Mouse (Mus musculus) gastrocnemius, adult 8-10 months (tissue): ENCODE data around the gene Ren1. TPM values are rescaled to one million over a fixed set of nuclear protein-coding genes. Genes with fewer than 3 reads are reported as not detected.

Source experiments
- DNase-seq, 2 experiments: peaks; one replicate each; pipeline ENCODE4 v3.0.0; 2022; ENCODE audit warnings: low spot score in 2 of 2
- total RNA-seq, 4 experiments: library from RNA; stranded (reverse); gene quantifications; 2 replicates each; pipeline ENCODE4 v1.2.4; 2022

Gene Ren1
- total RNA-seq, 4 experiments from 2014 or later: not detected

DNA sequence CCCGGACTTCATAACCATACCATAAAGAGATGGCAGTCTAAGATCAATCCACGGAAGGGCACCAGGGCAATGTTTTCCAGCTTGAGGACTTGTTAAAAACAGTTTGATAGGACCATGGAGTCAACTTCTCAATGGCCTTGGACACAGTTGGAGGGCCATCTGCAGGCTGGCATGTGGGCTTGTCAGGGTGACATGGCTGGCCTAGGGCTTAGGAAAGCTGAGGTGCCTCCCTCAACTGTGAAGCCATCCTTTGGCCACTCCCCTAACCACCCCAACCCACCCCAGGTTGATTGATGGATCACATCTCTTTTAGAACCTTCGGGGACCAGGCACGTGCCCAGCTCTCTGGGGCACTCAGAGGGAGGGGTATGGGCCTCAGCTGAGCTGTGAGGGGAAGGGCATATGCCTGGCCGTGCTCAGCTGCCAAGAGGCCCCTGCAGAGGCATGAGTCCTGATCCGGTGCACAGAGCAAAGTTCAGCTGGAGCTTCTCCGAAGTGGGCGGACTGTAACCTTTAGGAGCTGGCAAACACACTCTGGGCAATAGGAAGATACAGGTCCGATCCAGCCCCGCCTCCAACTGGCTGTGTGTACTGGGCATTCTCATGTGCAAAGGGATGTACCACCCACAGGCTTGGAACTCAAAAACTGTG lies 25.5 kb downstream of the Ren1 start:
- DNase-seq: no peak

DNA sequence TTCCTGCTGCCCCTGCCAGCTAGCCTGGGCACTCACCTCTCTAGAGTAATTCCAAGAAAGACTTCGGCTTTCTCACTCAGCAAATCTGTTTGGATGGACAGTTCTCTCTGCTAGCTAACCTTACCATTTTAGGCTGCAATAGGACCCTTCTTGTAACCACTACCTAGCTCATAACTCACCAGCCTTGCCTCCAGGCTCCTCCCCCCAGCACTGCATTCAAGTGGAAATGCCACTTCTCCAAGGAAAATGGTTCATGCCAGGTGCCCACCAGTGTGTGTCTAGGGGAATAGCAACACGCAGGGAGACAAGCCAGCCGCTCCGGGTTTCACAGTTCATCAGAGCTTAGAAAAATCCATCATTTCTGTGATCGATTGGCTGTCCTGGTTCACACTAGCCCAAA lies 27.2 kb downstream of the Ren1 start:
- no peak for DNase-seq

DNA sequence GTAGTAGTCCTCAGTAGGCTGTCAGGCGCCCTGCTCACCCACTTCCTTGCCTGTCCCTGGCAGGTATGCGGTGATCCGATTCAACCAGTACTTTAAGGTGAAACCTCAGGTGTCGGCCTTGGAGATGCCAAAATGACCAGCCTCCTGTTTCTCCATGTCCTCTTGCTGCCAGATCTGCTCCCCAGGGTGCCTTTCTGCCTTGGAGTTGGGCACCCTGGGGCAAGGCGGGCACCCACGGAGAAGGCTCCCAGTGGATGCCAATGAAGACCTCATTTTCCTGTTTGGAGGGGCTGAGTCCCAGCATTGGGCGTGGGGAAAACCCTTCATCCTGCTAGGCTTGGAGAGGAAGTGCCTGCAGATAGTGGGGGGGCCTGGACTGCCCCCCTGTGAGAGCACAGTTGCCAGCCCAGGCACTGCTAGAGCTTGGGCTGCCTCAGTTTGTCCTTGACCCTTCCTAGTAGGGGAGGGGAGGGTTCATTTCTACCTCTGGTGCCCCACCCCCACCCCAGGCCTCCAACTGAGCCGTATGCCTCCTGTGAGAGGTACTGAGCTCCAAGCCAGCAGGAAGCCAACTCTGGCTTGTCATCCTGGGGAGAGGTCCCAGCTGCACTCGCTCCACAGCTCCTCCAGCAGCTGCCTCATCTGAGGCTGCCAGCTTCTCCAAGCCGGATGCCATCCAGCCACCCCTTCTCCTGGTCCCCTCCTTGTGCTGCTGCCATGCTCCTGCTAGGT lies 29.1 kb downstream of the Ren1 start:
- DNase-seq: no peak

DNA sequence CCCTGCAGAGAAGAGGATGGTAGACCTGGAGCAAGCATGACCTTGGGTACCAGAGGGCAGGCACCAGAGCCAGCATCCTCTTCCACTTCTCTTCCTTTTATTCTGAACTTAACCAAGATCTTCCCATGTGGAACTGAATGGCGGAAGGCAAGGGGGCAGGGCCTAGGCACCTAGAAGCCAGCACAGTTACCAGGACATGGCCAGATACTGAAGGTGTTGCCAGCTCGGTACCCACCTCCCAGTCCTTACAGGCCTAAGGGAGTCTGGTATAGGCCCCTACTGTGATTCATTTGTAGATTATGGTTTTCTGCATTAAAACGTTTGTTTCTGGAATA lies 29.6 kb downstream of the Ren1 start:
- DNase-seq: no peak

DNA sequence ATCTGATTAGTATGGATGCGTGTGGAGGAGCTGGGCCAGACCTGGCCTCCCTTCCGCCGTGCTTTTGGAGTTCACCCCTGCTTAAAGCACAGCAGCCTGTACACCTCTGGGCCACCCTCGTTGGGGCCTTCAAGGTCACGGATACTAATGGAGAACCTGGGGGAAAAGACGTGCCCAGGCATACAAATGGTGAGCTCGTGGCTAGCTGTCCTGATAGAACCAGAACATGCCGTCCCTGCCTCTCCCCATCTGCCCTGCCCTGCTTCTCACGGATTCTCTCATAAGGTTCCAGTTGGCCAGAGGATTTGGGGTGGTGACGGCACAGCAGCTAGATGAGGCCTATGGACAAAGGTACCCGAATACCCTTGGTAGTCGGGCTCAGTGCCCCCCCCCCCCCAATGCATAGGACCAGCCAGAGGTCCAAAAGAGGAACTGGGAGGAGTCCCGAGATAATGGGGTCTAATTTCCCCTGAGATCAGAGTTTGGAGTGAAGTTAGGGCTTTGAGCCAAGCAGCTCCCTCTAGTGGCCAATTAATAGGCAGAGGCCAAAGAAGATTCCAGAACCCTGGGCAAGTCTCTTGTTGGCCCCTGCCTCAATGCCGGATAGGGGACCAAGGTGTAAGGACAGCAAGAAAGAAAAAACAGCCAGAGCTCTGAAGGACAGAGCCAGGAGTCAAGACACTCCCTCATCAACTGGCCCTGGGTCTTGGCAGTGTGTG lies 30.2 kb downstream of the Ren1 start:
- no peak for DNase-seq

DNA sequence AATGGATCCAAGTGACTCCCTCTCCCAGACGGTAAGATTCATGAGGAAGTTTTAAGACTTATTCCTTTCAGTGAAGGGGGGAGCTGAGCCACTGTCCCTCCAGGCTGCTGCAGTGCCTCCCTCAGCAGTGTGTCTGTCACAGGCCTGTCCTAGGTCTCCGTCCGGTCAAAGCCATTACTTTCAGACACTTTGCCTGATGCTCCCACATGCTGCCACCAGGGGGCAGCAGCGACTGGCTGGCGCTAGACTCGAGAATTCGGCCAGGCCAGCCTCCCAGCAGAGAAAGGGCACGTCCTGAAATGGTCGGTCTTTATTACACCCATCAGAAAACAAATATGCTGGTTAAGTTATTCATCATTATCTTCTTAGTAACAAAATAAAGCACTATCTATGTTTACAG lies 31.7 kb downstream of the Ren1 start:
- DNase-seq: no peak

DNA sequence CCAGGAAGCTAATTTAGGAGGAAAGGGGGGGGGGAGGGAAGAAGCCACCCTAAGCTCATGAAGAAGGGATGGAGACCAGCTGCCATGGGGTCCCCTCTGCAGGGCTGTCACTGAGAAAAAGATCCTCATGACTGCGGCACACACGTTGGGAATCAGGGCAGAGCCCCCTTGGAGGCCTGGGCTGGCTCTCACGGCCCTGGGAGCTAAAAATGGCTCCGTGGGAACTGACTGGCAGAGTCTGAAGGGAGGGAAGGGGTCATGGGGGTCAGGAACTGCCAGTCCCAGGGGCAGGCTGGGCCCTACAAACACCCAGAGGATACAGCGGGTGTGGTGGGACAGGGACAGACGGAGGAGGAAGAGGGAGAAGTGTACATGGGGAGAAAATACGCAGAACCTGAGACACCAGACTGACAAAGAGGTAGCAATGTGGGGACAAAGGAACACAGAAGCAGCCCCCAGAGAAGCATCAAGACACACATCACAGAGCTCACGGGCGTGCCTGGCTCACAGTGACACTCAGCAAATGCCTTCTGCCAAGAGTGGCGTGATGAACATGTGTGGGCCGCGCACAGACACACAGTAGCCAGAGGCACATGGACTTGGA lies 32.3 kb downstream of the Ren1 start:
- DNase-seq: no peak

DNA sequence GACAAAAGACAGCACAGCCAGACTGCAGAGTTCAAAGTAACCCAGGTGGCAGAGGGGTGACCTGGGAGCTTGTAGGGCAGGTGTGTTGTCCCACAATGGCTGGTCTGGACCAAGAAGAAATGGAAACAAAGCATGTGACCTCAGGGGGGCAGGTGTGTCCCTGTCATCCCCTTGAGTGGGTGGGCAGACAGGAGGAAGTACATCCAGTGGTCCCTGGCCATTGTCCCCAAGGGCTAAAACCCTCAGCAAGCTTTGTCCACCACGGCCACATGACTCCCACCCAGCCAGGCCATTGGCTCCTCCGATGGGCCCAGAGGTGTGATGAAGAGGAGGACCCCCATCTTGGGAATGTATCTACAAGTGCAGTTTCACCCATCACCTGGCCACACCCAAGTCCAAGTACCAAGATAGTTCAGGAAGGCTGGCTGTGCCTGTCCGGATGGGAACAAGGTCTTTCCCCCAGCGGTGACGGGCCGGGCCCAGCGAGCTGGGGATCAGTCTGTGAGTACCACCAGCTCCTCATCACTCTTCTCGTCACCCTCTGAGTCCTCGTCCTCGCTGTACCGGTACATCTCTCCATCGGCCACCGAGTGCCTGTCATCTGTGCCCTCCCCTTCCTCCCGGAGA lies 33.0 kb downstream of the Ren1 start:
- no peak for DNase-seq

DNA sequence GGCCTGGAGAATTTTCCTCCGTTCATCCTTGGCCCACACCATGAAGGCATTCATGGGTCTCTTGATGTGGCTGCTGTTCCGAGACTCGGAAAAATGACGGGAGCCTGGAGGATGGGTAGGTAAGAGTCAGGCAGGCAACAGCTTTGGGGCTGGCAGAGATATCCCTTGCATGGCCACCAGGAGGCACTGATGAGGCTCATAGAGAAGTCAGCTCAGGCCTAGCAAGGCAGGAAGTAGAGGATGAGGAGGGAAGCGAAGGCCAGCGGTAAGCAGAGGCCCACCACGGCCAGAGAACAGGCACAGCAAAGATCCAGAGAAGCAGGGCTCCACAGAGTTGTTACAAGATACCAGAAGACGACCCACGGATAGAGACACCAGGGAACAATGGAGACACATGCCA lies 35.2 kb downstream of the Ren1 start:
- peak; percentile 35 to 64 for DNase-seq

DNA sequence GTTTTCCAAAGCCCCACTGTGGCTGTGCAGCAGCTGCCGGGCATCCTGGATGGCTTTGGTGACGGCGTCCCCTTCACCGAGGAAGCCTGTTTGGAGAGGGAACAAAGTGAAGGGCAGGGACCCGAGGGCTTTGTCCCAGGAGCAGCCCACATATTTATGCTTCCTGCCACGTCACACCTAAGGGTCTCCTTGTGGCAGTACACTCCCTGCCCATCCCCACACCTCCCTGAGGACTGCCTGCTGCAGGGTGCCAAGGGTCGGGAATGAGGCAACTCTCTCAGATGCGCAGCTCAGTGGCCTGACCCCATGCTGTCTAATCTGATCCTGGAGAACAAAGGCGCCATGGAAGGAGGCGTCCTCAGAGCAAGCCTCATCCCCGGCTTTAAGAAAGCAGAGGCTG lies 35.9 kb downstream of the Ren1 start:
- DNase-seq: no peak

DNA sequence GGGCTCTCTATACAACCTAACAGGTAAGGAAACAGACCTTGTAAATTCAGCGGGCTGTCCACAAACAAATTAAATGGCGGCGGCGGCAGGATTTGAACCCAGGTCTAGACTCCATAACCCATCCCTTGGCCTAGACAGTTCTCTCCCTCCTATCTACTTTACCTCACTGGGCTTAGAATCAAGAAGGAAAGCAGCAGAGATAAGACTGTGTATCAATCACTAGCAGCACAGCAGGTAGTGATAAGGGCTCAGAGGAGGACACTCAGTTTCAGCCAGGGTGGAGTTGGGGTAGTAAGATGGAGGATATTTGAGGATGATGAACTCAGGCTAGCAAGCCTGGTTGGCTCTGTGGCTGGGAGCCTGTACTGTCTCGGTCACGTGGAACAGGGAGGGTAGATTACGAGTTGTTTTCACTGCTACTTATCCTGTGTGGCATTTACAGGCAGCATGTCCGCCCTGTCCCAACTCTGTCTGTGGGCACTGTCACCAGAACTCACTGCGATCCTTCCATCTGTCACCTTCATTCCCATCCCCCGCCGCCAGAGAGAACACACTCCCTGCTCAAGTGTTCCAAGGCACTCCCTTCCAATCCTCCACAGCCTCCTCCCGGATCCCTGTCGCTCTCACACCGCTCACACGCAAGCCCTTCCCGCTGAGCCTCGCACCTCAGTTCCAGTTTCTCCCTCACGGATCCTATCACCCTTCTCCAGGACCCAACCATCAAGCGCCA lies 37.4 kb downstream of the Ren1 start:
- DNase-seq: no peak

DNA sequence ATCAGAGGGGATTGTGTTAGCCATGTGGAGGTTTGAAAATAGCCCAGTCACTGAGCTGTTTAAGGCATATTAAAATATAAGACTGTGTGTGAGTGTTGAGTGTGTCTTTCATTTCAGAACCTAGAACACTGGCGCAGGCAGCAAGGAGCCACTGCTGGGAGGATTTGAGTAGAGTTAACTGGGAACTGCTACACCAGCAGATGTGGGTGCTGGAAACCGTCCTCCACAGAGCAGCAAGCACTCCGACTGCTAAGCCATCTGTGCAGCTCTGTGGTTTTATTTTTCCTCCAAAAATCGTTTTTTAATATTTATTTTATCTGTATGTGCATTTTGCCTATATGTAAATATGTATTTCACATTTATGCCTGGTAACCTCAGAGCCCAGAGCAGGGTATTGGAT lies 44.4 kb downstream of the Ren1 start:
- DNase-seq: no peak

DNA sequence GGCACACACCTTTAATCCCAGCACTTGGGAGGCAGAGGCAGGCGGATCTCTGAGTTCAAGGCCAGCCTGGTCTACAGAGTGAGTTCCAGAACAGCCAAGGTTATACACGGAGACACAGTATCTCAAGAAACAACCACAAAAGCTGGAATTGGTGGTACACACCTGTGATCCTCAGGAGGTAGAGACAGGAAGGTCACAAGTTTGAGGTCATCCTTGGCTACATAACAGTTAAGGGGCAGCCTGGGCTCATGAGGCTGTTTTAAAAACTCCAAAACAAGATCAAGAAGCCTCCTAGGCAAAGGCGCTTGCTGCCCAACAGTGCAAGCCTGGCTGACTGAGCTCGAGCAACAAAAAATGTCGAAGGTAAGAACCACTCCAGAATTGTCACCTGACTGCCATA lies 46.4 kb downstream of the Ren1 start:
- DNase-seq: no peak

DNA sequence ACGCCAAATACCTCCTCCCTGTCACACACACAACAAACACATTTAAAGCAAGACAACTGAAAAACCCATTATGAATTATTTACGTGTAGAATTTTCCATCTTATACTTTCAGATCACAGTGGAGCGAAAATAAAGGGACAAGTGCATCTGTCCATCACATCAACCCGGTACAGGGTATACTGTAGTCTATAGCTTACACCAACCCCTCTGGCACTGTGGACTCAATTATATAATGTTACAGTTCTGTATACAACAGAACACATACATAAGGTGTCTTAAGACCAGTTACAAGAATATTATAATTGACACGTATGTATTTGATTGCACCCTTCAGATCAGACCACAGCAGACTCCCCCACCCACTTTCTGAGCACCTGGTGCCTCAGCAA lies 46.8 kb downstream of the Ren1 start:
- no peak for DNase-seq

DNA sequence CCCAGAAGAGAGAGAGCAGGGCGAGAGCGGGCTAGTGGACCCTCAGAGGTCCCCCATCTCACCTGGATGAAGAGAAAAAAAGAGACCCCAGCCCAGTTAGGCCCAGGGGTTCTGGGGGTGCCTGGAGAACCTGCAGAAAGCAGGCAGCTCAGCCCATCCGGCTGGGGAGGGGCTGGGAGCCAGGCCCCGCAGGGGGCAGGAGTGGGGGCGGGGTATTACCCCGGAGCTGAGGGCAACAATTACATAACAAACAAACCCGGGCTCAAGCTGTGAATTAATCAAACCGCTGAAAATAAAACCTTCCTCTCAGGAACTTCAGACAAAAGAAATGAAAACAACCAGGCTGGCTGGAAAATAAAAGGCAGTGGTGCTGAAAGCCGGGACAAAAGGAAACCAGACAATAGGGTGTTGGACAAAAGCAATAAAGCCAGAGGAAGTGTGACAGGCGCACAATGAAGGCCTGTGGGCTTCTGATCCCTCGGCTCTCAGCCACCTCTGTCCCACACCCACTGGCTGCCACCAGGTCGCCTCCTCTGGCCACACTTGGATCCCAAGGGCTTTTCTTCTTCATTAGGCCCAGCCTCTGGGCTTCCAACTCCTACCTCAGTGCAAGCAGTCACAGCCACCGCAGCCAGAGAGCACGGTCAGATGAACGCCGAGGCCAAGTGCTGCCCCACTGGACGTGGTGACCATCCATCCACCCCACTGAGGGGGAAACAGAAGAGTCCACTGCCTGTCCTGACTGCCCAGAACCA lies 47.4 kb downstream of the Ren1 start:
- no peak for DNase-seq

DNA sequence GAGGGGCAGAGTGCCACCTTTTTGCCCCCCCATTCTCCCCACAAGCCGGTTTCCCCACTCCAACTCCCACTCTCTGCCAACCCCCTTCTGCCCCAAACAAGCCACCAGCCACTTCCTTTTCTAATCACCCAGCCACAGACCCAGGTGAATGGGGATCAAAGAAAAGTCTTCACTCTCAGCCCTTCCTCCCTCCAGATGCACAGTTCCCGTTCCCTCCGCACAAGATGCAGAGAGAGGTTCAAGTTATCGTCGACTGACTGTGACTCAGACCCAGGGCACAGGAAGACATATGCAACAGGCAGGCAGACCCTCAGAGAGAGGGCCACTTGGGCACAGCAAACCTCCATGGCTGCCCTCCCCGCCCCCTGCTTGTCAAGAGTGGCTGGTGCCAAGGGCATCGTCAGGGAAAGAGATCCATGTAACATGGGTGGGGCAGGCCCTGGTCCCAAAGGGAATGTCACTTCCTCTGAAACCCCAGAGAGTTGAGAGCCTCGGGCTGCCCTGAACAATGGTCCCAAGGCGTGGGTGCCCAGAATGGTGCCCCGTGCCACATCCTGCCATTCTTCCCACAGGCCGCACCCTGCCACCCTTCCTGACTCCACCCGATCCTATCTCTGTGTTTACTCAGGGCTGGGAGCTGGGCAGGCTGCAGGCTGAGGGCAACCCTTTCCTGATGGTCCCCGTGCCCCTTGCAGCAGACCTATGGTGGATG lies 49.9 kb downstream of the Ren1 start:
- DNase-seq: no peak

DNA sequence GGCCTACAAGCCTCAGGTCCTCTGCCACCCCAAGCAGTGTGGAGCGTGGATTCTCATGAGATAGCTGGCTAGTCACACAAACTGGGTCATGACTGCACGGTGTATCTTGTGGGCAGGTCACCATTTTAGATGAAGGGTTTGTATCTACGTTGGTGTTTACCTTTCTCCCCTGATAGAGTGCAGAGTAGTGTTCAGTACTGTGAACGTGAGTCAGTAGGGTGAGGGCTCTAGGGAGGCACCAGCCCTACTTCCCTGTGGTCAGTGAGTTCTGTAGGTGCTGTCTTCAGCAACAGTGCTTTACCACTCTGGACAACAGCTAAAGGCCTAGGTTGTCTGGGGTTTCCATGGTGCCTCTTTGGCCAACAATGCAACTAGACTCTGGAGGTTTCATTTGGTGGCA lies 53.7 kb downstream of the Ren1 start:
- DNase-seq: no peak

DNA sequence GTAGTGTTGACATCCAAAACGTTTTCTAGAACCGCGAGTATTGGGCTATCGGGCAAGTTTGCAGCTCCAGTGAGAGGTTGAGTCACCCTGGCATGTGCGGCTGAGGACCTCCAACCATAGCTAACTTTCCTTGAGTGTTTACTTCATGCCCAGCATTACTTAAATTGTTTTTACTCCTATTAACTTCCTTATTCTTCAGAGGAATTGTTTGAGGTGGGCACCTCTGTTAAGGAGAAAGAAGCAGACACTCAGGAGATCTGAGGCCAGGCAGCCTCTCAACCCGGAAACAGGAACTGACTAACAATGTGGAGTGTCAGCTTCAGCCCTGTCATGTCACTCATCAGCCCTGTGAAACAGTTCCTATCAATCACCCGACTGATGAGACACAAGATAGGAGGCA lies 56.3 kb downstream of the Ren1 start:
- DNase-seq: no peak

DNA sequence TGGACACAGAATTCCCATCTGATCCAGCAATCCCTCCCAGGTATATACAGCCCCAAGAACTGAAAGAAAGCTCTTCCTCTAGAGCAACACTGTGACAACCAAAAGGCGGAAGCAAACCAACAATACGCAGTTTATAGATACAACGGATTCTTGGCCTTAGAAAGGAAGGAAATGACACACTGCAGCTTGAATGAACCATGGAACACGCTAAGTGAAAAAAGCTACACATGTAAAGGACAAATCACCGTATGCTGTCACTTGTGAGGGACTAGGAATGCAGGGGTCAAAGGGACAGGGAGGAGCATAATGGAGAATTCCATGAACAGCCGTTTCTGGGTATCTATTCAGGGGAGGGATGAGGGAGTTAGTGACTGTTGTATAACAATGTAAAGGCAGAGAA lies 57.1 kb downstream of the Ren1 start:
- no peak for DNase-seq

DNA sequence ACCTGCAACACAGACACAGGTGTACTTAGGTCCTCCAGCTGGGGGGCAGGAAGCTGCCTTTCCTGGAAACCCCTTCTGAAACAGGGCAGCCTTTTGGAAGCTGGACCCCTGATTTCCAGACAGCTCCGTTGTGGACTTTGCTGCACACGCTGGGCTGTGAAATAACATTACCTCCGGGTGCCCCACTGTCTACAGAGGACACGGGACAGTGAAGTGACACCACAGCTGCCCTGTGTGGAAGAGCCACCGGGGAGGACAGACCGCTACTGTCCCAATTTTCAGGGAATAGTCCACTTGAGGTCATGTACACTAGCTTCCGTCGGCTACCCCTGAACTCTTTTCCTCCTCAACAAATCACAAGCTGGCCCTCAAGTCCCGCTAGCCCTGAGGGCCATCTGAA lies 58.0 kb downstream of the Ren1 start:
- no peak for DNase-seq
